In genomic region chr17:64753507-64753906, GRCm38 (mm10) we compare ENCODE assay signal across 21 mouse cellular contexts.
DNase-seq lines count a peak whose midpoint lies in the region; ATAC-seq and TF ChIP-seq lines count a peak whose summit lies in the region.
"Had no signal": no experiment of that assay in that cellular context is flagged by ENCODE, and none has a peak within 500 bp of the region (broad histone marks: within the 10 kb centered on the region; RNA-seq: fewer than 3 reads in every experiment).

No protein-coding gene starts in this region.

- no peak for ATAC-seq in liver, postnatal 0 days
- ATAC-seq in CD4-positive, CD25-positive, alpha-beta regulatory T cell, adult 4 months, result peak; percentile 37
- ATAC-seq in common myeloid progenitor, adult 5-6 weeks (replicated peaks; ENCODE audit: low read depth, poor library complexity, severe bottlenecking), result 0 out of 2 replicates have a peak, but pooled peaks have one; percentile 9
- ATAC-seq: forebrain, embryonic 16.5 days had no signal

- peaks cover 21% of the 10 kb centered on the region for H3K36me3 ChIP-seq in liver, postnatal 0 days (replicated peaks; ENCODE audit: insufficient read depth, low read length)
- H3K36me3 ChIP-seq: G1E; heart, embryonic 15.5 days; lung, embryonic 15.5 days had no signal

- no peak for TF ChIP-seq CTCF in liver, postnatal 0 days (IDR thresholded peaks at IDR 0.05; ENCODE audit: low read depth)

- no peaks in the 10 kb centered on the region for H3K9me3 ChIP-seq in liver, postnatal 0 days (ENCODE audit: low read length)
- H3K9me3 ChIP-seq: embryonic facial prominence, embryonic 15.5 days; heart, embryonic 15.5 days; hindbrain, embryonic 10.5 days; limb, embryonic 12.5 days; liver, embryonic 13.5 days; lung, embryonic 15.5 days had no signal

- 65% methylated on average over 6 of the region's 6 CpGs for WGBS in liver, postnatal 0 days (ENCODE audit: insufficient replicate concordance)

- 0 out of 2 replicates have a peak overlapping the region, but pooled peaks have one; percentile 39 for H3K4me2 ChIP-seq in liver, postnatal 0 days (ENCODE audit: low read depth, low read length)
- H3K4me2 ChIP-seq: embryonic facial prominence, embryonic 15.5 days; heart, embryonic 15.5 days; limb, embryonic 12.5 days; liver, embryonic 13.5 days; lung, embryonic 15.5 days; midbrain, embryonic 11.5 days had no signal

- no peak overlapping the region for H3K9ac ChIP-seq in liver, postnatal 0 days (replicated peaks)
- H3K9ac ChIP-seq: embryonic facial prominence, embryonic 15.5 days; heart, embryonic 15.5 days; limb, embryonic 12.5 days; liver, embryonic 13.5 days; lung, embryonic 15.5 days had no signal

- H3K4me1 ChIP-seq in liver, postnatal 0 days (ENCODE audit: insufficient read depth), result peaks cover 4% of the 10 kb centered on the region; the same call in 1 of the 2 replicates
- H3K4me1 ChIP-seq: embryonic facial prominence, embryonic 15.5 days; heart, embryonic 15.5 days; limb, embryonic 12.5 days; lung, embryonic 15.5 days had no signal

- no peak overlapping the region for H3K4me3 ChIP-seq in liver, postnatal 0 days (ENCODE audit: low read depth, low read length)
- H3K4me3 ChIP-seq: embryonic facial prominence, embryonic 15.5 days; heart, embryonic 15.5 days; hindbrain, embryonic 10.5 days; limb, embryonic 12.5 days; liver, embryonic 13.5 days; lung, embryonic 15.5 days had no signal

- DNase-seq in liver, postnatal 0 days, result no peak
- DNase-seq in liver, result no peak
- peak; percentile 22 for DNase-seq in skeletal muscle tissue, adult 2 months (ENCODE audit: low read depth, low spot score)
- no peak for DNase-seq in kidney, postnatal 4 days
- DNase-seq in thymus, postnatal 4 days, result no peak
- DNase-seq: adrenal gland, postnatal 25 days; cerebellum, adult 18-20 months; cerebellum, postnatal 25 days; kidney, postnatal 14 days; liver, embryonic 13.5 days; right cerebral cortex, adult 18-20 months had no signal

- TF ChIP-seq EP300 in liver, postnatal 0 days (IDR thresholded peaks at IDR 0.05; ENCODE audit: low read depth), result no peak

- peak overlapping the region; percentile 79 for H3K27ac ChIP-seq in liver, postnatal 0 days (ENCODE audit: low read depth)
- H3K27ac ChIP-seq: embryonic facial prominence, embryonic 15.5 days; heart, embryonic 15.5 days; hindbrain, embryonic 10.5 days; limb, embryonic 12.5 days; liver, embryonic 13.5 days; lung, embryonic 15.5 days had no signal

- no peaks in the 10 kb centered on the region for H3K27me3 ChIP-seq in liver, postnatal 0 days (ENCODE audit: insufficient read depth, low read length)
- H3K27me3 ChIP-seq: embryonic facial prominence, embryonic 15.5 days; heart, embryonic 15.5 days; limb, embryonic 12.5 days; liver, embryonic 13.5 days; lung, embryonic 15.5 days had no signal
